Mouse (Mus musculus): ENCODE data around the gene Adad2. TPM values are rescaled to one million over a fixed set of nuclear protein-coding genes. Genes with fewer than 3 reads are reported as not detected.

Adad2 gene
- polyA plus RNA-seq, 1 experiment = 0.11 TPM

DNA sequence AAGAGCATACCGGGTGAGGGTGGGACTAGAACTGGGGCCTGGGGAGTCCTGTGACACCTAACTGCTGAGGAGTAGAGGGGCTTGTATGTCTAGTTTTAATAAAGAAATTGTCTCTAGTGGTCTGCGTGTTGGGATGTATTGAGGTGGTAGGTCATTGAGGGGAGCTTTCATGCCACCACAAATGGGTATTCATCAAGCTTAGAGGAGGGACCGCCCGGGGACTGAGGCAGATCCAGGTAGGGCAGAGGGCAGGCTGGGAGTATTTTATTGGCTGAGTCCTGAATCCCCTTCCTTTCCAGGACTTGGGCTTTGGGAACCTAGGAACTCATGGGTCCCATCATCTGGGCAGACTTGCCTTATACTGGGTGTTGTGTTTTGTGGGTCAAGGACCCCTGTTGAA, 4.3 kb downstream of the Adad2 start:
- 90% methylated on average over 4 of the region's 4 CpGs for WGBS
- no peak for DNase-seq
- H3K27me3 ChIP-seq (ENCODE audit: control insufficient read depth, insufficient read depth, low read length) = no peaks in the 10 kb centered on the region

DNA sequence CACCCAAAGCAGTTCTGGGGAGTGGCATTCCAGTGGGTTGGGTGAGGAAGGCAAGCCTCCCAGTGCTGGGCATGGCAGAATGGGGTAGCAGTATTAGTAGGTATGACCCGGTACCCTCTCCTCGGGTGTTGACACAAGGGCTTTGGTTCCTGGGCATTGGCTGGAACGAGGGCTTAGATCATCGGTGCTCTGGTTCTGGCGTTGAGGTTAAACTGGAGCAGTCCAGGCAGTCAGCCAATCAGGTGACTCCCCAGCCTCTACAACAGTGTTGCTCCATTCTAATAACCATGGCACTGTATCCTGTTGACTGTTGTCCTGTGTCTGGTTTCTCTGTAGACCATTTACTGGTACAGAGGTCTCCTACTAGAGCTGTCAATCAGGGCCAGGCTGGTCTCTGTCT, 5.0 kb downstream of the Adad2 start:
- no peak for TF ChIP-seq POLR2A (IDR thresholded peaks at IDR 0.05; ENCODE audit: borderline replicate concordance, insufficient read depth, low read length)
- no peak for TF ChIP-seq CTCF (IDR thresholded peaks at IDR 0.05; ENCODE audit: borderline replicate concordance, insufficient read depth, low read depth, low read length)
- Histone ChIP-seq H3K27ac (ENCODE audit: insufficient read depth, low read length) (no peak overlapping the region), H3K4me1 (ENCODE audit: control insufficient read depth, insufficient read depth, low read length) (no peaks in the 10 kb centered on the region), H3K4me3 (replicated peaks; ENCODE audit: insufficient read depth, low read depth, low read length) (no peak overlapping the region), H3K27me3 (ENCODE audit: control insufficient read depth, insufficient read depth, low read length) (no peaks in the 10 kb centered on the region)
- DNase-seq = no peak
- 68% methylated on average over 5 of the region's 5 CpGs for WGBS

More for the DNA sequence above, 4.3 kb downstream of the Adad2 start:
- TF ChIP-seq CTCF (IDR thresholded peaks at IDR 0.05; ENCODE audit: borderline replicate concordance, insufficient read depth, low read depth, low read length) (no peak), POLR2A (IDR thresholded peaks at IDR 0.05; ENCODE audit: borderline replicate concordance, insufficient read depth, low read length) (no peak)
- H3K4me3 ChIP-seq (replicated peaks; ENCODE audit: insufficient read depth, low read depth, low read length) = no peak overlapping the region
- H3K27ac ChIP-seq (ENCODE audit: insufficient read depth, low read length) = no peak overlapping the region
- no peaks in the 10 kb centered on the region for H3K4me1 ChIP-seq (ENCODE audit: control insufficient read depth, insufficient read depth, low read length)

DNA sequence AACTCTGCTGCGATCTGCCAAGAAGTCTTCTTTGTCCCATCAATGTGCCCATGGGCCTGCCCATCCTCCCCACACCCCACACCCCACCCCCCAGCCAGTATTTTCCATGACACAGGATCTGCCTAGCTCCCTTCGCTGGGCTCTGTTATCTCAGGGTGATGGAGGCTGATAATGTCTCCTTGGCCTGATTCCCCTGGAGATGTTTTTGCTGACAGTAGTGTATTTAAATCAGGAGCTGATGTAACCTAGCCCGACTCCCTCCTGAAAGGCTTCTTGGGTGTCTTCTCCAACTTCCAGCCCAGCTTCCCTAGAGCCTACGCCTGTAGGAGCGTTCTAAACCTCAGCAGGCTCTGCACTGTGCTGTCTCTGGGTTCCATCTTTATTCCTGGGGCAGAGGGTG, 6.3 kb downstream of the Adad2 start:
- Histone ChIP-seq H3K27ac (ENCODE audit: insufficient read depth, low read length) (no peak overlapping the region), H3K4me3 (replicated peaks; ENCODE audit: insufficient read depth, low read depth, low read length) (no peak overlapping the region), H3K4me1 (ENCODE audit: control insufficient read depth, insufficient read depth, low read length) (no peaks in the 10 kb centered on the region), H3K27me3 (ENCODE audit: control insufficient read depth, insufficient read depth, low read length) (no peaks in the 10 kb centered on the region)
- no peak for TF ChIP-seq POLR2A (IDR thresholded peaks at IDR 0.05; ENCODE audit: borderline replicate concordance, insufficient read depth, low read length)
- TF ChIP-seq CTCF (IDR thresholded peaks at IDR 0.05; ENCODE audit: borderline replicate concordance, insufficient read depth, low read depth, low read length) = no peak
- no peak for DNase-seq
- 71% methylated on average over 5 of the region's 5 CpGs for WGBS

DNA sequence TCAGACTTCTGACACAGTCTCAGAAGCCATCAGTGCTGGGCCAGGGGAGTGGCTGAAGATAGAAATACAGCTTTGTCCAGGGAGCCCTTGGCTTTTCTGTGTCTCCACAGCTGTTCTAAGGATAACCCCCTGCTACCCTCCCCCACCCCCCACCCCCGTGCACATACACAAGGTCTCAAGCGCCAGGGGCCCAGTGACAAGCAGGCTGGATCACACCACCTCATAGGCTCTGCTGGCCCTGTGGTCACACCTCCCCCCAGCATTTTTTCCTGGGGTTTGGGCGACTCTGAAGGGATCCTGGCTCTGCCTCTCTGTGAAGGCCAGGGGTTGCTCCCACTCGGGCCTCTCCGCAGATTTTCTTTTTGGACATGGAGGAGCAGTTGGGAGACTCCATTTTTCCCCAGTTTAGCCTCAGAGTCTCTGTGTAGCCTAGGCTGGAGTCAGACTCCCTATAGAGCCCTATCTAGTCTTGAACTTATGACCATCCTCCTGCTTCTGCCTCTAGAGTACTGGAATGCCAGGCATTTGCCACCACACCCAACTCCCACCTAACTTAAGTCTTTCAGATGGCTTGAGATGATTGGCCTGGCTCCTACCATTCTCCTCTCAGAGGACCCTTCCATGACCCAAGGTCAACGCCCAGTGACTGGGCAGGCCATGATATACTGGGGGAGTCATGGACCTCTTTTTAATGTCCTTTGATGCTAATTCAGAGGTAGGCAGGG, 7.7 kb downstream of the Adad2 start:
- no peaks in the 10 kb centered on the region for H3K27me3 ChIP-seq (ENCODE audit: control insufficient read depth, insufficient read depth, low read length)

DNA sequence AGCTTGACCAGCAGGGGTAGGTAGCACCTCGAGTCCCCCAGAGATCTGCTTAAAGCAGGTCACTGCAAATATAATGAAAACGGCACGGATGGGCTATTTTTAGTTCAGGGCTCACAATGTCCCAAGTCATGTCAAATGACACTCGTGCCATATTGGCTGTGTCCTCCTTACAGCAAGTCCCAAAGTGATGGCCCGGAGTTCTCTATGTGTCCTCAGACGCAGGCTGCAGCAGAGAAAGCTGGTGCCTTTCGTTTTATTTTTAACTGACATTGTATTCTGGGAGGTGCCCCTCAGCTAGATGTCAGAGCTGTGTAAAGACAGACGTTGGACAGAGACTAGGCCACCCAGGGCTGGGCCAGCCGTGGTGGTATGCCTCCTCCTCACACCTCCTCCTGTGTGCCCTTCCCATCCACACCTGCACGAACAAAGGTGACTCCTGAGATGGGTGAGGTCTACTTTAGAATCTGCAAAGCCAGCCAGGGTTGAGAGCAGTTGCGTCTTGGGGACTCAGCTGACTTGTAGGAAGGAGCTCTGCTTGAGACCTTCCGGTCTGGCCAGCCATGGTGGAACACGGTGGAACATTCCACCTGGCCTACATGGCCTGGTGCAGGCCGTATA, 8.4 kb downstream of the Adad2 start:
- Histone ChIP-seq H3K4me1 (ENCODE audit: control insufficient read depth, insufficient read depth, low read length) (no peaks in the 10 kb centered on the region), H3K27me3 (ENCODE audit: control insufficient read depth, insufficient read depth, low read length) (no peaks in the 10 kb centered on the region), H3K27ac (ENCODE audit: insufficient read depth, low read length) (no peak overlapping the region), H3K4me3 (replicated peaks; ENCODE audit: insufficient read depth, low read depth, low read length) (no peak overlapping the region)
- 88% methylated on average over 14 of the region's 14 CpGs for WGBS
- TF ChIP-seq POLR2A (IDR thresholded peaks at IDR 0.05; ENCODE audit: borderline replicate concordance, insufficient read depth, low read length) (no peak), CTCF (IDR thresholded peaks at IDR 0.05; ENCODE audit: borderline replicate concordance, insufficient read depth, low read depth, low read length) (no peak)
- DNase-seq = no peak

More for the DNA sequence above, 7.7 kb downstream of the Adad2 start:
- H3K4me1 ChIP-seq (ENCODE audit: control insufficient read depth, insufficient read depth, low read length) = no peaks in the 10 kb centered on the region
- H3K4me3 ChIP-seq (replicated peaks; ENCODE audit: insufficient read depth, low read depth, low read length) = no peak overlapping the region
- no peak for DNase-seq
- no peak overlapping the region for H3K27ac ChIP-seq (ENCODE audit: insufficient read depth, low read length)
- 68% methylated on average over 6 of the region's 6 CpGs for WGBS
- TF ChIP-seq POLR2A (IDR thresholded peaks at IDR 0.05; ENCODE audit: borderline replicate concordance, insufficient read depth, low read length) (no peak), CTCF (IDR thresholded peaks at IDR 0.05; ENCODE audit: borderline replicate concordance, insufficient read depth, low read depth, low read length) (no peak)

DNA sequence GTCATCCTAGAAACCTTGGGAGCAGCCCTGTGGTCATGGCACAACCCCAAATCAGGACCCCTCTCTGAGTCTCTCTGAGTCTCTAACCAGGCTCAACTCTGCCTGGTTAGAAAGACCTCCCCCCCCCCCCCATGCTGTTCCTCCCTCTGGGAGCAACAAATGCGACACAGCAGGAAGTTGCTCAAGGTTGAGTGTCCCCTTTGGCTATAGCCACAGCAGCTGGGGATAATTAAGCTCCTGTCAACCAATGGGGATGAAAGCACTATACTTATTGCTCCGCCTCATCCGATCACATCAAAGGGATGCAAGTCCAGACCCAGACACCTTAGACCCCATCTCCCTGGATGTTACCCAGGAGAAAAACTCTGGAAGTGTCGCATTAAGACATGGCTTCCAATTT, 10.0 kb downstream of the Adad2 start:
- Histone ChIP-seq H3K27ac (ENCODE audit: insufficient read depth, low read length) (no peak overlapping the region), H3K4me3 (replicated peaks; ENCODE audit: insufficient read depth, low read depth, low read length) (no peak overlapping the region), H3K27me3 (ENCODE audit: control insufficient read depth, insufficient read depth, low read length) (no peaks in the 10 kb centered on the region), H3K4me1 (ENCODE audit: control insufficient read depth, insufficient read depth, low read length) (no peaks in the 10 kb centered on the region)
- no peak for DNase-seq
- TF ChIP-seq POLR2A (IDR thresholded peaks at IDR 0.05; ENCODE audit: borderline replicate concordance, insufficient read depth, low read length) (no peak), CTCF (IDR thresholded peaks at IDR 0.05; ENCODE audit: borderline replicate concordance, insufficient read depth, low read depth, low read length) (no peak)
- WGBS = 71% methylated on average over 4 of the region's 4 CpGs

DNA sequence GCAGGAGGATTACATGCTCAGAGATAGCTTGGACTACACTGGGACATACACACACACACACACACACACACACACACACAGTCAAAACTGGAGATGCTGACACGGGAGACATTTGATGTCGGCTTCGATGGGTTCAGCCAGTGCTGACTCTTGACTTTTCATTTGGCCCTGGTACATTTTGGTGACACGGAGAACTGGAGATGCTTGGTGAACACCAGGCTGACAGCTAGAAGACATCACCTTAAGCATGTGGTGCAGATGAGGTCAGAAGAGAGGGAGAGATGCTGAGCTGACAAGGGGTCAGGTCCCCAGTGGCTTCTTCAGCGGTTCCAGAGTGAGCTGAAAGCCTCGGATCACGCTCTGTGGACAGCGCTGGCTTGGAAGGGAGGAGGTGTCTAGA, 10.5 kb downstream of the Adad2 start:
- WGBS = 79% methylated on average over 8 of the region's 8 CpGs

GRCm38 (mm10) chr8:119623744-119624143, 11.2 kb downstream of the Adad2 start:
- Histone ChIP-seq H3K4me3 (replicated peaks; ENCODE audit: insufficient read depth, low read depth, low read length) (no peak overlapping the region), H3K4me1 (ENCODE audit: control insufficient read depth, insufficient read depth, low read length) (no peaks in the 10 kb centered on the region), H3K27ac (ENCODE audit: insufficient read depth, low read length) (no peak overlapping the region), H3K27me3 (ENCODE audit: control insufficient read depth, insufficient read depth, low read length) (no peaks in the 10 kb centered on the region)
- TF ChIP-seq CTCF (IDR thresholded peaks at IDR 0.05; ENCODE audit: borderline replicate concordance, insufficient read depth, low read depth, low read length) = no peak
- no peak for TF ChIP-seq POLR2A (IDR thresholded peaks at IDR 0.05; ENCODE audit: borderline replicate concordance, insufficient read depth, low read length)
- DNase-seq = no peak
- 83% methylated on average over 1 of the region's 1 CpGs for WGBS

More for the DNA sequence above, 10.5 kb downstream of the Adad2 start:
- H3K4me1 ChIP-seq (ENCODE audit: control insufficient read depth, insufficient read depth, low read length) = no peaks in the 10 kb centered on the region
- no peaks in the 10 kb centered on the region for H3K27me3 ChIP-seq (ENCODE audit: control insufficient read depth, insufficient read depth, low read length)
- DNase-seq = no peak
- H3K27ac ChIP-seq (ENCODE audit: insufficient read depth, low read length) = no peak overlapping the region
- no peak for TF ChIP-seq POLR2A (IDR thresholded peaks at IDR 0.05; ENCODE audit: borderline replicate concordance, insufficient read depth, low read length)
- no peak for TF ChIP-seq CTCF (IDR thresholded peaks at IDR 0.05; ENCODE audit: borderline replicate concordance, insufficient read depth, low read depth, low read length)
- no peak overlapping the region for H3K4me3 ChIP-seq (replicated peaks; ENCODE audit: insufficient read depth, low read depth, low read length)
